23 mouse cellular contexts compared by ENCODE assay signal in the genomic region with DNA sequence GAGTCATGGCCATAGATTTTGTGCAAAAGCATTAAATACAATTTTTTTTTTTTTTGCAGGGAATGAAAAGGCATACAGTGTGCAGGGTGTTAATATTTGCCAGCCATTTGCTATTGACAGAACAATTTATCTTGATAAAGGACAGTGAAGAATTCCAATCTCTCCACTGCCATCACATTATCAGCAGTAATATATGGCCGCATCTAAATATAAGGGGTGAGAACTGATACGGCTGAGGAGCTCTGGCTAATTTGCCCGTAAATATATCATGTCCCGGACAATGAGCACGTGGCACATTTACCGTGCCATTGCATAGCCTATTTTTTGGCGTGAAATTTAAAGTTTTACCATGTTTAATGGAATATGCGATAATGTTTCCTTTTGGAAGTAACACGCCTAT.
"Had no signal": no experiment of that assay in that cellular context is flagged by ENCODE, and none has a peak within 500 bp of the region (broad histone marks: within the 10 kb centered on the region; RNA-seq: fewer than 3 reads in every experiment).

No protein-coding gene starts in this region.

- H3K4me3 ChIP-seq: forebrain, embryonic 15.5 days; heart, adult 2 months; heart, embryonic 13.5 days; heart, embryonic 15.5 days; kidney, embryonic 15.5 days; limb, embryonic 13.5 days; limb, embryonic 15.5 days; liver, embryonic 12.5 days had no signal

- H3K36me3 ChIP-seq: forebrain, embryonic 15.5 days; heart, embryonic 13.5 days; heart, embryonic 15.5 days; kidney, embryonic 15.5 days; limb, embryonic 13.5 days; limb, embryonic 15.5 days; liver, embryonic 12.5 days had no signal

- ATAC-seq: forebrain, postnatal 0 days; hindbrain, postnatal 0 days; intestine, embryonic 16.5 days; liver, embryonic 12.5 days had no signal

- H3K4me2 ChIP-seq: forebrain, embryonic 15.5 days; heart, embryonic 11.5 days; heart, embryonic 13.5 days; heart, embryonic 15.5 days; hindbrain, embryonic 14.5 days; kidney, embryonic 15.5 days; limb, embryonic 13.5 days; limb, embryonic 15.5 days; liver, embryonic 12.5 days had no signal

- H3K4me1 ChIP-seq: heart, embryonic 13.5 days; liver, embryonic 12.5 days had no signal

- H3K9ac ChIP-seq: forebrain, embryonic 15.5 days; forebrain, postnatal 0 days; heart, embryonic 13.5 days; heart, embryonic 15.5 days; hindbrain, embryonic 14.5 days; kidney, embryonic 15.5 days; limb, embryonic 13.5 days; limb, embryonic 15.5 days; liver, embryonic 12.5 days had no signal

- H3K9me3 ChIP-seq: forebrain, embryonic 15.5 days; heart, embryonic 13.5 days; heart, embryonic 15.5 days; limb, embryonic 15.5 days; liver, embryonic 12.5 days had no signal

- H3K27me3 ChIP-seq: forebrain, embryonic 15.5 days; heart, embryonic 13.5 days; heart, embryonic 15.5 days; liver, embryonic 12.5 days had no signal

- H3K27ac ChIP-seq: forebrain, embryonic 15.5 days; heart, adult 2 months; heart, embryonic 13.5 days; heart, embryonic 15.5 days; hindbrain, embryonic 14.5 days; hindbrain, postnatal 0 days; kidney, embryonic 15.5 days; kidney, postnatal 0 days; limb, embryonic 13.5 days; limb, embryonic 15.5 days; liver, embryonic 12.5 days had no signal

- DNase-seq: forebrain, postnatal 0 days; gastrocnemius, postnatal 14 days; gastrocnemius, postnatal 36 days; heart, adult 11 months; heart, adult 2 months; heart, postnatal 14 days; heart, postnatal 36 days; kidney, adult 11 months; kidney, adult 2 months; kidney, postnatal 14 days; kidney, postnatal 36 days had no signal
